Mouse (Mus musculus): ENCODE measurements around the gene Trappc2. TPM values are rescaled to one million over a fixed set of nuclear protein-coding genes. Genes with fewer than 3 reads are reported as not detected.
A peak's percentile ranks its signal among the peaks of the same experiment; 100 is the strongest.

The Trappc2 gene
- polyA plus RNA-seq (2015; fragmentation: Nextera tagmentation; extraction: Ambion mirVana), result 66.3 and 66.9 TPM in 2 replicates

GRCm38 (mm10) chrX:166440036-166440615 is at the start of gene Trappc2:
Gene Trappc2, plus strand, starts transcription at chrX:166440574.
- WGBS, result 21% methylated on average over 30 of the region's 36 CpGs
- peak within 1 kb of the TSS; percentile 64 for H3K4me2 ChIP-seq
- no peaks in the 10 kb centered on the region for H3K9me3 ChIP-seq (replicated peaks)
- H3K4me3 ChIP-seq, result peak within 1 kb of the TSS; percentile 57
- peaks cover 2% of the 10 kb centered on the region; the same call in 1 of the 2 replicates for H3K36me3 ChIP-seq (ENCODE audit: poor library complexity, severe bottlenecking)
- H3K27ac ChIP-seq, result peak within 1 kb of the TSS; percentile 65
- peak; percentile 85; the same call in 1 of the 2 replicates for ATAC-seq
- peaks cover 15% of the 10 kb centered on the region; the same call in 1 of the 2 replicates for H3K27me3 ChIP-seq
- peaks cover 8% of the 10 kb centered on the region; the same call in 1 of the 2 replicates for H3K4me1 ChIP-seq
- peak within 1 kb of the TSS; percentile 85 for H3K9ac ChIP-seq

GRCm38 (mm10) chrX:166393753-166394152 is 46.6 kb upstream of the Trappc2 start:
- Histone ChIP-seq H3K27me3 (no peaks in the 10 kb centered on the region; the same call in 1 of the 2 replicates), H3K36me3 (ENCODE audit: poor library complexity, severe bottlenecking) (peaks cover 10% of the 10 kb centered on the region), H3K4me3 (no peak overlapping the region), H3K9ac (no peak overlapping the region), H3K9me3 (replicated peaks) (no peaks in the 10 kb centered on the region), H3K4me2 (no peak overlapping the region), H3K27ac (no peak overlapping the region), H3K4me1 (no peaks in the 10 kb centered on the region)
- ATAC-seq, result no peak
- 83% methylated on average over 1 of the region's 1 CpGs for WGBS

- H3K9ac ChIP-seq, result no peak overlapping the region
- no peak overlapping the region for H3K27ac ChIP-seq
- H3K4me1 ChIP-seq, result no peaks in the 10 kb centered on the region
- H3K27me3 ChIP-seq, result peaks cover 6% of the 10 kb centered on the region; the same call in 1 of the 2 replicates
- H3K4me2 ChIP-seq, result no peak overlapping the region
- H3K4me3 ChIP-seq, result no peak overlapping the region
- peaks cover 31% of the 10 kb centered on the region for H3K36me3 ChIP-seq (ENCODE audit: poor library complexity, severe bottlenecking)
- no peak for ATAC-seq
- no peaks in the 10 kb centered on the region for H3K9me3 ChIP-seq (replicated peaks)
These were observed 32.5 kb upstream of the Trappc2 start for GRCm38 (mm10) chrX:166407865-166408264.

- WGBS, result 82% methylated on average over 6 of the region's 6 CpGs
- Histone ChIP-seq H3K9me3 (replicated peaks) (no peaks in the 10 kb centered on the region), H3K36me3 (ENCODE audit: poor library complexity, severe bottlenecking) (no peaks in the 10 kb centered on the region), H3K4me1 (no peaks in the 10 kb centered on the region), H3K4me2 (no peak overlapping the region), H3K27ac (no peak overlapping the region), H3K27me3 (no peaks in the 10 kb centered on the region), H3K9ac (no peak overlapping the region), H3K4me3 (no peak overlapping the region)
- no peak for ATAC-seq
These were observed 24.2 kb upstream of the Trappc2 start for GRCm38 (mm10) chrX:166416196-166416595.

- no peak overlapping the region for H3K9ac ChIP-seq
- H3K9me3 ChIP-seq (replicated peaks), result no peaks in the 10 kb centered on the region
- H3K27ac ChIP-seq, result no peak overlapping the region
- WGBS, result 99% methylated on average over 2 of the region's 2 CpGs
- peaks cover 2% of the 10 kb centered on the region; the same call in 1 of the 2 replicates for H3K27me3 ChIP-seq
- no peak for ATAC-seq
- no peak overlapping the region for H3K4me3 ChIP-seq
- peaks cover 7% of the 10 kb centered on the region; the same call in 1 of the 2 replicates for H3K36me3 ChIP-seq (ENCODE audit: poor library complexity, severe bottlenecking)
- H3K4me2 ChIP-seq, result no peak overlapping the region
- peaks cover 4% of the 10 kb centered on the region; the same call in 1 of the 2 replicates for H3K4me1 ChIP-seq
These were observed 5.6 kb upstream of the Trappc2 start for GRCm38 (mm10) chrX:166434812-166435211.

GRCm38 (mm10) chrX:166440616-166441063 is 266 bp downstream of the Trappc2 start, which contains the start of gene Ofd1:
Gene Ofd1, minus strand, starts transcription at chrX:166440704.
- Histone ChIP-seq H3K36me3 (ENCODE audit: poor library complexity, severe bottlenecking) (no peaks in the 10 kb centered on the region), H3K9me3 (replicated peaks) (no peaks in the 10 kb centered on the region), H3K27me3 (peaks cover 15% of the 10 kb centered on the region; the same call in 1 of the 2 replicates), H3K4me2 (peak within 1 kb of the TSS; percentile 64), H3K4me1 (peaks cover 8% of the 10 kb centered on the region; the same call in 1 of the 2 replicates), H3K27ac (peak within 1 kb of the TSS; percentile 65), H3K4me3 (peak within 1 kb of the TSS; percentile 57), H3K9ac (peak within 1 kb of the TSS; percentile 85)
- peak; percentile 99 for ATAC-seq
- WGBS, result 22% methylated on average over 33 of the region's 44 CpGs

GRCm38 (mm10) chrX:166444552-166444951 is 4.2 kb downstream of the Trappc2 start:
- ATAC-seq, result no peak
- Histone ChIP-seq H3K9ac (no peak overlapping the region), H3K27me3 (peaks cover 15% of the 10 kb centered on the region; the same call in 1 of the 2 replicates), H3K4me3 (no peak overlapping the region), H3K36me3 (ENCODE audit: poor library complexity, severe bottlenecking) (no peaks in the 10 kb centered on the region; the same call in 1 of the 2 replicates), H3K9me3 (replicated peaks) (no peaks in the 10 kb centered on the region), H3K27ac (no peak overlapping the region), H3K4me1 (peaks cover 7% of the 10 kb centered on the region; the same call in 1 of the 2 replicates), H3K4me2 (no peak overlapping the region)
- 91% methylated on average over 3 of the region's 3 CpGs for WGBS

GRCm38 (mm10) chrX:166453532-166453931 is 13.2 kb downstream of the Trappc2 start:
- Histone ChIP-seq H3K27me3 (no peaks in the 10 kb centered on the region), H3K4me3 (no peak overlapping the region), H3K9ac (no peak overlapping the region), H3K9me3 (replicated peaks) (no peaks in the 10 kb centered on the region), H3K36me3 (ENCODE audit: poor library complexity, severe bottlenecking) (peaks cover 14% of the 10 kb centered on the region), H3K4me1 (no peaks in the 10 kb centered on the region), H3K4me2 (no peak overlapping the region), H3K27ac (no peak overlapping the region)
- ATAC-seq, result no peak
- WGBS, result 84% methylated on average over 6 of the region's 6 CpGs

GRCm38 (mm10) chrX:166454331-166454730 is 14.0 kb downstream of the Trappc2 start:
- Histone ChIP-seq H3K4me2 (no peak overlapping the region), H3K36me3 (ENCODE audit: poor library complexity, severe bottlenecking) (peaks cover 14% of the 10 kb centered on the region), H3K27me3 (no peaks in the 10 kb centered on the region), H3K9ac (no peak overlapping the region), H3K27ac (no peak overlapping the region), H3K9me3 (replicated peaks) (no peaks in the 10 kb centered on the region), H3K4me3 (no peak overlapping the region), H3K4me1 (no peaks in the 10 kb centered on the region)
- WGBS, result 67% methylated on average over 3 of the region's 3 CpGs
- ATAC-seq, result no peak

GRCm38 (mm10) chrX:166455525-166455924 is 15.2 kb downstream of the Trappc2 start:
- WGBS, result 100% methylated on average over 1 of the region's 1 CpGs
- no peaks in the 10 kb centered on the region for H3K27me3 ChIP-seq
- ATAC-seq, result no peak

GRCm38 (mm10) chrX:166468321-166468720 is 27.9 kb downstream of the Trappc2 start:
- ATAC-seq, result no peak
- Histone ChIP-seq H3K4me3 (no peak overlapping the region), H3K4me1 (no peaks in the 10 kb centered on the region), H3K9ac (no peak overlapping the region), H3K36me3 (ENCODE audit: poor library complexity, severe bottlenecking) (no peaks in the 10 kb centered on the region; the same call in 1 of the 2 replicates), H3K9me3 (replicated peaks) (no peaks in the 10 kb centered on the region), H3K27ac (no peak overlapping the region), H3K4me2 (no peak overlapping the region), H3K27me3 (no peaks in the 10 kb centered on the region; the same call in 1 of the 2 replicates)
- WGBS, result 96% methylated on average over 7 of the region's 7 CpGs

More at GRCm38 (mm10) chrX:166455525-166455924, 15.2 kb downstream of the Trappc2 start:
- H3K4me1 ChIP-seq, result no peaks in the 10 kb centered on the region
- H3K27ac ChIP-seq, result no peak overlapping the region
- no peaks in the 10 kb centered on the region for H3K9me3 ChIP-seq (replicated peaks)
- peaks cover 9% of the 10 kb centered on the region; the same call in 1 of the 2 replicates for H3K36me3 ChIP-seq (ENCODE audit: poor library complexity, severe bottlenecking)
- no peak overlapping the region for H3K9ac ChIP-seq
- no peak overlapping the region for H3K4me2 ChIP-seq
- no peak overlapping the region for H3K4me3 ChIP-seq

- no peak for ATAC-seq
- H3K4me3 ChIP-seq, result no peak overlapping the region
- H3K36me3 ChIP-seq (ENCODE audit: poor library complexity, severe bottlenecking), result no peaks in the 10 kb centered on the region
- H3K9ac ChIP-seq, result no peak overlapping the region
- 89% methylated on average over 6 of the region's 6 CpGs for WGBS
- H3K27ac ChIP-seq, result no peak overlapping the region
- H3K9me3 ChIP-seq (replicated peaks), result no peaks in the 10 kb centered on the region
- H3K4me2 ChIP-seq, result no peak overlapping the region
- H3K27me3 ChIP-seq, result no peaks in the 10 kb centered on the region; the same call in 1 of the 2 replicates
- H3K4me1 ChIP-seq, result peaks cover 2% of the 10 kb centered on the region; the same call in 1 of the 2 replicates
These were observed 32.2 kb downstream of the Trappc2 start for GRCm38 (mm10) chrX:166472612-166473011.
